Mouse (Mus musculus): ENCODE data around the gene Trappc6b.

The Trappc6b gene

DNA sequence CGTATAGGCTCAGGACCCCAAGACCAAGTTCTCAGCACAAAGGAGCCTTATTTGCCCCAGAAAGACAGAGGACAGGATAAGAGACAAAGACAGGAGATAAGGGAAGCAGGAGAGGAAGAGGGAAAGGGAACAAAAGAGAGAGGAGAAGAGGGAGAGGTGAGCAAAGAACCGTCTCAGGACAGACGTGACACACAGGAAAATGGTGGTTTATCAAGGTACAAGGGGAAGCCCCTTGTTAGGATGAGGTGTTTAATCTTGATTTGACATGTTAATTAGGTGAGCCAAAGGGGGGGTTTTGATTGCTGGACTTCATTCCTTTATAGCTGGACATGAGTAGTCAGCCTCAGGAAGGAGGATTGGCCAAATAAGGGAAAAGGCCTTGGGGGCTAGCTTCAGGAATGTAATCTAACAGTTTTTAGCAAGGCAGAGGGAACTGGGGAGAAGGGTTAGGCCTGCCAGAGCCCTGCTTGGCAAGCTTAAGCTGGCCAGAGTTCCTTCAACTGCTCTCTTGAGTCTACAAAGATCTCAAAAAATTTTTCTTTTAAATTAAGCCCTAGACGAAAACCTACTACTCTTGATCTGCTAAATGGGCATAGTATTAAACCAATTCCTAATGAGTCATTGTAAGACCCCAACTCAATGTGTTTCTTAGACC, 5.9 kb downstream of the Trappc6b start:
- in situ Hi-C loops (cut with MboI; ENCODE audit: low sequenced_read_pairs) = no loop called here

DNA sequence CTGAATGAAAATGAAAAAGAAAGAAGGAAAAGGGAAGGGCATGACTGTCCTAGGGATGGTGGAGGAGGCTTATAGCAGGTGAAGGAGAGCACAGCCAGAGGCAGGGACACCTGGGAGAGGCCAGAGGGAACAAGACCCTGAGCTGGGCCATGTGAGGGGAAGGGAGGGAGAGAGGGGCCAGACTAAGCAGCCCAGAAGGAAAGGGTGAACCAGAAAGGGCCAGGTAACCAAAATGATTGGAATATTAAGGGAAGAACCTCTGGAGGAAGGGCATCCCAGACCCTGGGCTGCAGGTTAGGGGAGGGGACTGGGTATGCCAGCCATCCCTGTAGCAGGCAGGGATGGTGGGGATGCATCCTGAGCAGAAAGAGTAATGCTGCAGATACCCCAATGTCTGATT, 7.3 kb downstream of the Trappc6b start:
- in situ Hi-C loops (cut with MboI; ENCODE audit: low sequenced_read_pairs) = no loop called here

DNA sequence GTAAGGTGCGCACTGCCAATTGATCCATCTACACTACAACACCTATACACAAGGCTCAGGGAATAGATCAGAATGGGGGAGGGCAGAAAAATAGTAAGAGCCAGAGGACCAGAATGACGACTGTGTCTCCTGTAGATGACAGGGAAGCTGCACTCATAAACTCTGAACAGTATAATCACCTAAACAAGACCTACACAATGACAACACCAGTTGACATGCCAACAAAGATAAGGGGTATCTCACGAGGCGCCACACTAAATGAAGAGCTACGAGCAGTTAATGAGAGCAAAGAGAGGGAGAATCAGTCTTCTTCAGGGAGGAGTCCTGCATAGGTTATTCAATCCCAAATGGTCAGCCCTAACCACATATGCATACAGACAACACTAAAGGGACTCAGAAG, 8.1 kb downstream of the Trappc6b start:
- in situ Hi-C loops (cut with MboI; ENCODE audit: low sequenced_read_pairs) = no loop called here

DNA sequence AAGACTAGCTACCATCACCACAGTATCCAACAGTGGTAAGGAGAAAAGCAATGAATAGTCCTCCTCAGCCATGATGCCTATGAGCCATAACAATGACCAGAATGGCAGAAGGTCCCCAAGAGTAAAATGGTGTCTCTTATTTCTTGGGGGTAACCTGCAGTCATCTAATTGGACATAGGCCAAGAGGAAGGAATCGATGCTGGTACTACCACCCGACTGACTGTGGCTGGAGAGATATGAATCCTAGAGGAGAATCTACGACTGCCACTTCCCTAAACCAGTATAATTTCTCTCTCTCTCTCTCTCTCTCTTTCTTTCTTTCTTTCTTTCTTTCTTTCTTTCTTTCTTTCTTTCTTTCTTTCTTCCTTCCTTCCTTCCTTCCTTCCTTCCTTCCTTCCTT, 8.8 kb downstream of the Trappc6b start:
- in situ Hi-C loops (cut with MboI; ENCODE audit: low sequenced_read_pairs) = no loop called here

DNA sequence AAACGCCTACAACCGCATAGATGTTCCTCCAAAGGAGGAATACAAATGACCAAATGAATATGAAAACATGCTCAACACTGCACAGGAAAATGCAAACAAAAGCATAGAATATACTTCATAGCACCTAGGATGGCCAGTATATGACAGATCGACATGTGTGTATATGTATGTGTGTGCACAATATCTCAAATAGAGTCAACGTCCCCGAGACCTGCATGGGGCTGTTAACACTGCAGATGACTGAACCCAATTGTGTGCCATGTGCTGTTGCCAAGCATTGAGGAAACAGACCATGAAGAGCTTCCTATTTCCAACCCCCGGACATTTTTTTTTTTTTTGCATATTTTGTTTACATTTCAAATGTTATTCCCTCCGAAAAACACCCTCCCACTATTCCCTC, 20.4 kb downstream of the Trappc6b start:
- in situ Hi-C loops (cut with MboI; ENCODE audit: low sequenced_read_pairs) = no loop called here

DNA sequence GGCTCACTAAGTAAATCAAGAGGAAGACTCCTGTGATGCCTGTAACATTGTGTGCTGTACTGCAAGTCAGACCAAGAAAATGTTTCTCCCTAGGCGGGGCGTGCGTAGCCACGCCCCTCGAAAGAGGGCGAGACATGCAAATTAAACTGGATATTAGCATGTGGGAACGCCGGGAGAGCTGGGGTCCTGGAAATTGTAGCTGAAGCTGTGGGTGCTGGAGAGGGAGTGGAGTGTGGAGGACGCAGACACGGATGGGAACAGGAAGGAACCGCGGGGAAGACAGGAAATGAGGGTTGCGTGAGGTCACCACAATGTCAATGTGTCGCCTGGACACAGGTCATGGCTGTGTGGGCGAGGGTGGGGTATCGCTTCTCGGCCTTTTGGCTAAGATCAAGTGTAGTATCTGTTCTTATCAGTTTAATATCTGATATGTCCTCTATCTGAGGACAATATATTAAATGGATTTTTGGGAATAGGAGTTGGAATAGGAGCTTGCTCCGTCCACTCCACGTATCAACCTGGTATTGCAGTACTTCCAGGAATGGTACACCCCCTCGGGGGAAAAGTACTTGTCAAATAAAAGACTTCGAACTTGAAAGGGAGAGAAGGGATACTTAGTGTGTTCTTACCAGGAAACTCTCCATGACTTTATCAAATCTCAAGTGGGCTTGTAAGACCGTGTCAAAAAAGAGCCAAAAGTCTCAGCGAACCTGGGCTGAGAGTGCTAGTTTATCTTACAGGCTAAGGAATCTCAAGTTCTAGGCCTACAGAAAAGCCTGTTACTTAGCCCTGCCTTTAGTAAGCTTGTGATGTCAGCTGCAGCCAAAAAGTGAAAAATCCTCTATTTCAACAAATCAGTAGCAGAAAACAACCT, 21.1 kb downstream of the Trappc6b start:
- in situ Hi-C loops (cut with MboI; ENCODE audit: low sequenced_read_pairs) = no loop called here

DNA sequence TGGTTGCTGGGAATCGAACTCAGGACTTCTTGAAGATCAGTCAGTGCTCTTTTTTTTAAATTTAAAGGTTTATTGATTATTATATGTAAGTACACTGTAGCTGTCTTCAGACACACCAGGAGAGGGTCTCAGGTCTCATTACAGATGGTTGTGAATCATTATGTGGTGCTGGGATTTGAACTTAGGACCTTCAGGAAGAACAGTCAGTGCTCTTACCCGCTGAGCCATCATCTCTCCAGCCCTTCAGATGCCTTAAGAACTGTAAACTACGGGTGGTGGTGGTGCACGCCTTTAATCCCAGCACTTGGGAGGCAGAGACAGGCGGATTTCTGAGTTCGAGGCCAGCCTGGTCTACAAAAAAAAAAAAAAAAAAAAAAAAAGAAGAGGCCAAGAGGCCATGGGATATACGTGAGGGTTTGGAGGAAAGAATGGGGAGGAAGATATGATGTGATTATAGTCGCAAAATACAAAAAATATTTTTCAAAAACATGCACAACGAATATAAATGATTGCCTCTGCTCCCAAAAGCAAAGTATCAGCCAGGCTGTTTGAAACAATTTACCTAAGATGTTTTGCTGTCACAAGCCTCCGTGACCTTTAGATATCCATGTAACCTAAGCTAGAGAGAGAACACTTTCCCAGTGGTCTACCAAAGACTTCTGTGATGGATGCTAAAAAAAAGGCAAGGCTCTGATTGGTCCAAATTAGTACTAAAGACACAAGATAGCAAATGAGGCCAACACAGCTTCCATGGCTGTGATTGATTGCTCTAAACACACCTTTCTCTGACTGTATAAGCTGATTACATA, 21.9 kb downstream of the Trappc6b start:
- in situ Hi-C loops (cut with MboI; ENCODE audit: low sequenced_read_pairs) = no loop called here

DNA sequence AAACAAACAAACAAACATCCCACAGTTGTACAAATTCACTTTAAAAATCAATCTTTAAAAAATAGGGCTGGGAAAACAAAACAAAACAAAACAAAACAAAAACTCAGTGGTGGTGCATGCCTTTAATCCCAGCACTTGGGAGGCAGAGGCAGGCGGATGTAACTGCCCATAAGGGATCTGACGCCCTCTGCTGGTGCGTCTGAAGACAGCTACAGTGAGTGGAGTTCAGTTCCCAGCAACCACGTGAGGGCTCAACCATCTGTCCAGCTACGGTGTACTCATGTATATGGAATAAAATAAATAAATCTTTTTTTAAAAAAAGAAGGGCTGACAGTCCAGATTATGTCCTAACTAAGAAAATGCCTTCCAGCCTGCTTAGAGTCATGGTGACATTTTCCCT, 29.2 kb downstream of the Trappc6b start:
- in situ Hi-C loops (cut with MboI; ENCODE audit: low sequenced_read_pairs) = no loop called here

DNA sequence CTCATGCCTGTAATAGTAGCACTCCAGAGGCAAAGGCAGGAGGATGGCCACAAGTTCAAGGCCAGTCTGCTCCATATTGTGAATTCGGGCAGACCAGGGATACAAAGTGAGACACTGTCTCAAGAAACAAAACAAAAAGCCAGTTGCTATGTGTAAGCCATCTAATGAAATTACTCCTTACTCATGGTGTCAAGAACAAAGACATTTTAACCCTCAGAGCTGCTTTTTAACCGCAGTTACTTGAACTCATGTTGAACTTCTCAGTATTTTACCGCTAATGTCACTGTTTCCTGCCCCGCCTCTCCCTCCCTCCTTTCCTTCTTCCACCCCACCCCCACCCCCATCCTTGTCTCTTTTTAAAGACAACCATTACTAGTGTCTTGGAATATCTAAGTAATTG, 40.0 kb downstream of the Trappc6b start:
- in situ Hi-C loops (cut with MboI; ENCODE audit: low sequenced_read_pairs) = no loop called here

DNA sequence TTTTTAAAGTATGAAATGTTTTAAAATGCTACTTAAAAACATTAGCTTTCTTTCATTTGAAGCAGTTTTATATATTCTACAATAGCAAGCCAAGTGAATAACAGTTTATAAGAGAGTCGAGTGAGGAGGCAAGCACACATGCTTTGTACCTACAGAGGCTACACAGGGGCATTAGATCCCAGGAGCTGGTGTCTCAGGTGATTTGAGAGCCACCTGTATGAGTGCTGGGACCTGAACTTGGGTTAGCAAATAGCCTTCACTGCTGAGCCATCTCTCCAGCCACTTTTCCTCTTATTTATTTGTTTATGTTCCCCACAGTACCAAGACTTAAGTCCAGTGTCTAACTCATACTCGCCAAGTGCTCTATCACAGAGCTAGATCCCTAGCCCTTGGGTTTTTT, 41.4 kb downstream of the Trappc6b start:
- in situ Hi-C loops (cut with MboI; ENCODE audit: low sequenced_read_pairs) = no loop called here

DNA sequence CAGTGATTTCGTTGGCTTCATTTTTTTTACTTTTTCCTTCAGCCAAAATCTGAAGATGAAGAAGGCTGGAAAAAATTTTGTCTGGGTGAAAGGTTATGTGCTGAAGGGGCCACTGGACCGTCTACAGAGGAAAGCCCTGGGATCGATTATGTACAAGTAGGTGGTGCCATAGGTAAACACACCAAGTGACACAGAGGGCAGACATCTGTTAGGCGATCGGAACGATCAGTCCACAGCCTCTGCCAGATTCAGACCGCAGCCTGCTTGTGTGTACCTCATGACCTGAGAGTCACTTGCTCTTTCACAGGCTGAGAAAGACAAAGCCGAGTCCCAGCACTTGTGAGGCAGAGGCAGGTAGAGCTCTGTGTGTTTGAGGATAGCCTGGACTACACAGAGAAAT, 43.3 kb downstream of the Trappc6b start:
- in situ Hi-C loops (cut with MboI; ENCODE audit: low sequenced_read_pairs) = no loop called here

DNA sequence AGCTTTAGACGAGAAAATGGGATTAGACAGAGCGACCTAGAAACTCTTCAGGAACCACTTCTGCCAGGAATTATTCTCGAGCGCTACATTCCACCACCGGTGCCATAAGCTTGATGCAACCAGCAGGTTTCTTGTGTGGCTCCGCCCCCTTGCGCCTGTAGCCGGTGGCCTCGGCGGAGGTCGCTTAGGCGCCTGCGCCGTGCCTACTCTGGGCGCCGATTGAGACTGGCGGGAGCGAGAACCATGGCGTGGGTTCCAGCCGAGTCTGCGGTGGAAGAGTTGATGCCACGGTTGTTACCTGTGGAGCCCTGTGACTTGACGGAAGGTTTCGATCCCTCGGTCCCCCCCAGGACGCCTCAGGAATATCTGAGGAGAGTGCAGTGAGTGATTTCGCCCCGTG, 48.0 kb downstream of the Trappc6b start, which contains the start of gene Gemin2:
TSS of gene Gemin2 (plus strand) at position 160 of the 400 bp plus-strand sequence.
- in situ Hi-C loops (cut with MboI; ENCODE audit: low sequenced_read_pairs) = no loop called here

DNA sequence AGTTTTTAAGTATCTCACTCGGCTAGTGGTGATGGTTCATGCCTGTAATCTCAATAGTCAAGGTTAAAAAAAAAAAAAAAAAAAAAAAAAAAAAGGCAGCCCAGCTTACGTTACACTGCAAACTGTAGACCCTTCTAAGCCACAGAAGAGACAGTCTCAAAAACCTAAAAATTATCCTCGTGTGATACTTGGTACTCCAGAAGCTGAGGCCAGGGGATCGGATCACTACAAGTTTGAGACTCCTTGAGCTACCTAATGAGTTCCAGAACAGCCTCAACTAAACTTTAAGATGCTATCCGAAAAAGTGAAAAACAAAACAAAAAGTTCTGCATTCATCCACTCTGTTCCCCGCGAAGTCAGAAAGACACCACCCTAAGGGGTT, 48.6 kb downstream of the Trappc6b start:
- in situ Hi-C loops (cut with MboI; ENCODE audit: low sequenced_read_pairs) = no loop called here

DNA sequence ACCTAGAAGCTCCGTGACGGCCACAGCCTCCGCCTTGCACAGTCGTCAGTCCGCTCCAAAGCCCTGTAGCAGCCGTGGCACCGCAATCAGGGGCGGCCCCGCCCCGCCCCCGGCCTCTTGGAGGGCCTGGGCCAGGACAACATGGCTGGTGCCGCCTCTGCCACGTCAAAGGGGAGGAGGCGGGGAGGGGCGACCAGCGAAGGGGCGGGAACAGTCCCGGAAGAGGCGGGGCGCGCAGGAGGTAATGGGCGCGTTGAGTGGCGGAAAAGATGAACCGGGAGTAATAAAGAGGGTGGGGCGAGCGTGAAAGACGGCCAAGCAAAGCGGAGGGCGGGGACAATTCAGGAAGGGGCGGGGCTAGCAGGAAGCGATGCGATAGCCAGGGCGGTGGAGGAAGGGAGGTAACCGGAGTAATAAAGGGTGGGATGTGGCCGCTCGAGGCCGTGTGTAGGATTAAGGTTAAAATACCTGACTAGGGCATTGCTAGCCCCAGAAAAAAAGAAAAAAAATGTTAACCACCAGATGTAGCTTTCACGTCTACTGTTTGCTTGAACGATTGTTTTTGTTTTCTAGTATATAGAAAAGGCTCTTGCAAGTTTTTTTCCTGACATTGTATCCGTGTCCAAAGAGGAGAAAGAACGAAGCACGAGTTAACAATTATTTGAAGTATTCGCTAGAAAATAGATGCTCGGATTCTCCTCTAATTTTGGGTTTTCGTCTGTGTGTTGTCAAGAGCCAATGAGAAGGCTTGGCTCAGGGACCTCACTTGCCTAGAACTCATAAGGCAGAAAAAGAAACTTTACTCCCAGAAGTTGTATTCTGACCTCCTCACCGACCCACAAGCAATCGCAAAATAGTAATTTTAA, 49.2 kb downstream of the Trappc6b start, which contains the start of gene Sec23a:
TSS of gene Sec23a (minus strand) at position 174 of the 866 bp plus-strand sequence.
- in situ Hi-C loops (cut with MboI; ENCODE audit: low sequenced_read_pairs) = no loop called here

DNA sequence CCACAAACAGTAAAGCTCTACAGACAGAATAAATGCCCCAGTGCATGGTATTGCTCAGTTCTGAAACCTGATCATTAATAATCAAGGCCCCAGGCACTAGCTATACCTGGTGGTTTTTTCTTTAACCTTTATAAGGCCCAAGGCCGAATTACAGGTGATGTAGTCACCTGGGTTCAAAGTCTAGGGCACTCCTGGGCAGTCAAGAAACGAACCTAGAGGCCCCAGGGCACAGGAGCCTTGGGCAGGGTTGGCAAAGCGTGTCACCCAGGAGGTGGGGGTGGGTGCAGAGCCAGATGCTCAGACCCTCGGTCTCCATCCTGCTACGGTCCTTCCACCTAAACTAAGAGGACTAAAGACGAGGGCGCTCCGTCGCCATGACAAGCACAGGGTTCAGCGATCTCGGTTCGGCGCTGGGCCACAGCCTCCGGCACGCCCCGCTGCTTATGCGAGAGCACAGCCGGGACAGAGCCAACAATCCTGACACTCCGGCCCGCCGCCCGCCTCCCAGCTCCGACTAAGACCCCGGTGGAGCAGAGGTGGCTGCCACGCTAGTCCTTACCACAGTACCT, 49.9 kb downstream of the Trappc6b start:
- in situ Hi-C loops (cut with MboI; ENCODE audit: low sequenced_read_pairs) = no loop called here

DNA sequence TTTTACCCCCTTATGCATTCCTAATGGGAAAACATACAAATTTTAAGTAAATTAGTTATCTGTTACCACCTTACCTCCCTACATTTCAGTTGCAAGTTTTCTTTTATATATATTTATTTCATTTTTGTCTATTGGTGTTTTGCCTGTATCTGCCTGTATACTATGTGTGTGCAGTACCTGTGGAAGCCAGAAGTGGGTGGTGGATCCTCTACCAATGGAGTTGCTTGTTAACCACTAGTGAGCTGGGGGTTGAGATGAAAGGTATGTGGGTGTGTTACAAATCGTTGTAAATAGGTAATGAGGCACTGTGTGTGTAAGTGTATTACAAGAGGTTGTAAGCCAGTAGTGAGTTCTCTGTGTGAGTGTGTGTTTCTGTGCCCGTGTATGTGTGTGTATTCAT, 50.8 kb downstream of the Trappc6b start:
- in situ Hi-C loops (cut with MboI; ENCODE audit: low sequenced_read_pairs) = no loop called here
